Mouse (Mus musculus) megakaryocyte, adult 5-6 weeks (primary cell): ENCODE results near the gene Ell. TPM values are rescaled to one million over a fixed set of nuclear protein-coding genes. Genes with fewer than 3 reads are reported as not detected.

Experiments used
- ATAC-seq: 2 replicates; pipeline ENCODE4 v1.8.0; 2016; ENCODE audit warnings: mild to moderate bottlenecking, inconsistent platforms; ENCODE audit not compliant: poor library complexity, severe bottlenecking
- total RNA-seq, 2 experiments: library from RNA; stranded (forward) in 1 of 2; stranded (reverse) in 1 of 2; fragments of 153-499, 151-499 nt in 1 of 2; fragments of 221-1000, 200-1000 nt in 1 of 2; gene quantifications; 2 replicates each; pipeline versions ENCODE4 v1.2.3 to v1.2.4; 2015 to 2017

Ell gene
- total RNA-seq, 2 experiments from 2014 or later: 9.3 to 11.1 TPM

- ATAC-seq: 0 out of 2 replicates have a peak, but pooled peaks have one; percentile 14
These were observed 94.8 kb downstream of the Ell start for GRCm38 (mm10) chr8:70634066-70634465.

GRCm38 (mm10) chr8:70635527-70635926 lies 96.3 kb downstream of the Ell start:
- ATAC-seq: peak; percentile 78

DNA sequence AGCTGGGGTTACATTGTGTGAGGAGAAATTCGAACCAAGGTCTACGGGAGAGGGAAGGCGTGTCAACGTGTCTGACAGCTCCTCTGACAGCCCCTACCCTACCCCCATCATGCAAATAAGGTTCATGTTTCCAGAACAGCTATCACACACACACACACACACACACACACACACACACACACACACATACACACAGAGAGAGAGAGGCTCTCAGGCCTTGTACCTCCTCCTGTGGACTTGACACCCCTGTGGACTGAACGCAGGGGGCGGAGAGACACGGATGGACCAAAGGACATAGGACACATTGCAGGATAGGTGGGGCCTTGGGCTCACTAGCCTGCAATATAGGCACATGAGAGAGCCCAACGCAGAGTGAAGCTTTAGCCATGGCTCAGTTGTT lies 97.6 kb downstream of the Ell start:
- ATAC-seq: no peak

GRCm38 (mm10) chr8:70638752-70639151 lies 99.5 kb downstream of the Ell start:
- no peak for ATAC-seq

Other genes starting within 250 kb of the Ell start
- gene Ddx49, start 237.0 kb upstream of the Ell start, total RNA-seq (2015): 17.9 and 19.9 TPM in 2 replicates
- gene Ddx49, start 237.0 kb upstream of the Ell start, total RNA-seq (2017): 53.6 and 81.7 TPM in 2 replicates
- gene Cope, start 236.9 kb upstream of the Ell start, total RNA-seq (2015): 163 and 178 TPM in 2 replicates
- 89.1 and 96.1 TPM in 2 replicates for gene Cope, start 236.9 kb upstream of the Ell start, total RNA-seq (2017)
- not detected in 2 replicates for gene Cers1, start 223.7 kb upstream of the Ell start, total RNA-seq (2015)
- not detected in 2 replicates for gene Cers1, start 223.7 kb upstream of the Ell start, total RNA-seq (2017)
- gene Gdf1, start 209.6 kb upstream of the Ell start, total RNA-seq (2015): not detected in 2 replicates
- gene Gdf1, start 209.6 kb upstream of the Ell start, total RNA-seq (2017): not detected in 2 replicates
- gene Upf1, start 186.2 kb upstream of the Ell start, total RNA-seq (2015): 10.9 and 11.7 TPM in 2 replicates
- gene Upf1, start 186.2 kb upstream of the Ell start, total RNA-seq (2017): 24.4 and 30.7 TPM in 2 replicates
- gene Comp, start 165.9 kb upstream of the Ell start, total RNA-seq (2015): not detected in 2 replicates
- 0.12 TPM in 1 of 2 replicates, not detected in the other for gene Comp, start 165.9 kb upstream of the Ell start, total RNA-seq (2017)
- 2.7 and 3.9 TPM in 2 replicates for gene Crtc1, start 99.9 kb upstream of the Ell start, total RNA-seq (2015)
- gene Crtc1, start 99.9 kb upstream of the Ell start, total RNA-seq (2017): 2.2 TPM in 2 replicates
- gene Klhl26, start 62.5 kb upstream of the Ell start, total RNA-seq (2015): 1.6 and 2.4 TPM in 2 replicates
- 3.6 and 5.4 TPM in 2 replicates for gene Klhl26, start 62.5 kb upstream of the Ell start, total RNA-seq (2017)
- not detected in 2 replicates for gene Tmem59l, start 52.1 kb upstream of the Ell start, total RNA-seq (2015)
- not detected in 2 replicates for gene Tmem59l, start 52.1 kb upstream of the Ell start, total RNA-seq (2017)
- not detected in 2 replicates for gene Crlf1, start 46.3 kb upstream of the Ell start, total RNA-seq (2015)
- gene Crlf1, start 46.3 kb upstream of the Ell start, total RNA-seq (2017): not detected in 2 replicates
- gene Rex1bd, start 32.7 kb upstream of the Ell start, total RNA-seq (2015): 40.4 and 47.5 TPM in 2 replicates
- gene Rex1bd, start 32.7 kb upstream of the Ell start, total RNA-seq (2017): 37.3 and 43.7 TPM in 2 replicates
- 2,237 and 2,370 TPM in 2 replicates for gene Uba52, start 28.7 kb upstream of the Ell start, total RNA-seq (2015)
- 4,162 and 4,635 TPM in 2 replicates for gene Uba52, start 28.7 kb upstream of the Ell start, total RNA-seq (2017)
- gene Fkbp8, start 11.7 kb upstream of the Ell start, total RNA-seq (2015): 75.1 and 75.3 TPM in 2 replicates
- gene Fkbp8, start 11.7 kb upstream of the Ell start, total RNA-seq (2017): 146 and 166 TPM in 2 replicates
- gene Kxd1, start 11.5 kb upstream of the Ell start, total RNA-seq (2015): 88.7 and 114 TPM in 2 replicates
- gene Kxd1, start 11.5 kb upstream of the Ell start, total RNA-seq (2017): 71.4 and 80.6 TPM in 2 replicates
- gene Isyna1, start 54.9 kb downstream of the Ell start, total RNA-seq (2015): 11.8 and 11.9 TPM in 2 replicates
- gene Isyna1, start 54.9 kb downstream of the Ell start, total RNA-seq (2017): 13.9 and 15.7 TPM in 2 replicates
- 35.7 and 38.2 TPM in 2 replicates for gene Ssbp4, start 69.4 kb downstream of the Ell start, total RNA-seq (2015)
- 61.3 and 76.1 TPM in 2 replicates for gene Ssbp4, start 69.4 kb downstream of the Ell start, total RNA-seq (2017)
- gene Lrrc25, start 76.7 kb downstream of the Ell start, total RNA-seq (2015): 62.2 and 64.6 TPM in 2 replicates
- gene Lrrc25, start 76.7 kb downstream of the Ell start, total RNA-seq (2017): 29.3 and 33.8 TPM in 2 replicates
- not detected in 2 replicates for gene Gdf15, start 93.0 kb downstream of the Ell start, total RNA-seq (2015)
- gene Gdf15, start 93.0 kb downstream of the Ell start, total RNA-seq (2017): not detected in 2 replicates
- 5.7 and 6.8 TPM in 2 replicates for gene Pgpep1, start 120.9 kb downstream of the Ell start, total RNA-seq (2015)
- gene Pgpep1, start 120.9 kb downstream of the Ell start, total RNA-seq (2017): 1.5 and 4.0 TPM in 2 replicates
- 82.1 and 84.4 TPM in 2 replicates for gene Lsm4, start 133.8 kb downstream of the Ell start, total RNA-seq (2015)
- gene Lsm4, start 133.8 kb downstream of the Ell start, total RNA-seq (2017): 106 and 151 TPM in 2 replicates
- gene Jund, start 159.5 kb downstream of the Ell start, total RNA-seq (2015): 26.7 and 44.1 TPM in 2 replicates
- gene Jund, start 159.5 kb downstream of the Ell start, total RNA-seq (2017): 24.0 and 28.9 TPM in 2 replicates
- 0.11 and 0.27 TPM in 2 replicates for gene Iqcn, start 164.0 kb downstream of the Ell start, total RNA-seq (2015)
- gene Iqcn, start 164.0 kb downstream of the Ell start, total RNA-seq (2017): 0.04 TPM in 1 of 2 replicates, not detected in the other
- not detected in 2 replicates for gene Gm3336, start 179.1 kb downstream of the Ell start, total RNA-seq (2015)
- gene Gm3336, start 179.1 kb downstream of the Ell start, total RNA-seq (2017): not detected in 2 replicates
- gene Pde4c, start 184.3 kb downstream of the Ell start, total RNA-seq (2015): not detected in 2 replicates
- gene Pde4c, start 184.3 kb downstream of the Ell start, total RNA-seq (2017): not detected in 2 replicates
- gene Rab3a, start 215.2 kb downstream of the Ell start, total RNA-seq (2015): 3.3 and 5.8 TPM in 2 replicates
- 2.1 and 5.1 TPM in 2 replicates for gene Rab3a, start 215.2 kb downstream of the Ell start, total RNA-seq (2017)
- gene Mpv17l2, start 221.5 kb downstream of the Ell start, total RNA-seq (2015): 34.4 and 44.7 TPM in 2 replicates
- 8.4 and 15.9 TPM in 2 replicates for gene Mpv17l2, start 221.5 kb downstream of the Ell start, total RNA-seq (2017)
- gene Pik3r2, start 237.3 kb downstream of the Ell start, total RNA-seq (2015): 4.6 and 5.0 TPM in 2 replicates
- 14.7 and 14.9 TPM in 2 replicates for gene Pik3r2, start 237.3 kb downstream of the Ell start, total RNA-seq (2017)